Mouse (Mus musculus) left cerebral cortex, adult 8-10 months (tissue): ENCODE data around the gene Eef1a2. TPM values are rescaled to one million over a fixed set of nuclear protein-coding genes. Genes with fewer than 3 reads are reported as not detected.

Experiments
- DNase-seq, 2 experiments: peaks; one replicate each; pipeline ENCODE4 v3.0.0; 2022; ENCODE audit warnings: low spot score in 2 of 2
- total RNA-seq, 4 experiments: library from RNA; stranded (reverse); gene quantifications; 2 replicates each; pipeline ENCODE4 v1.2.4; 2022

The Eef1a2 gene
- total RNA-seq, 4 experiments from 2014 or later: 1,221 to 1,269 (median 1,259) TPM

GRCm38 (mm10) chr2:181134591-181135445 is 22.0 kb downstream of the Eef1a2 start, which contains the start of gene Kcnq2:
Gene Kcnq2, minus strand, starts transcription at chr2:181135300.
- no peak for DNase-seq

GRCm38 (mm10) chr2:181133837-181134590 is 22.8 kb downstream of the Eef1a2 start:
- DNase-seq: no peak

GRCm38 (mm10) chr2:181130245-181130644 is 26.6 kb downstream of the Eef1a2 start:
- DNase-seq: no peak

- DNase-seq: no peak
Observed at GRCm38 (mm10) chr2:181128963-181129362, 27.9 kb downstream of the Eef1a2 start.

GRCm38 (mm10) chr2:181127786-181128185 is 29.0 kb downstream of the Eef1a2 start:
- no peak for DNase-seq

GRCm38 (mm10) chr2:181125726-181126455 is 30.9 kb downstream of the Eef1a2 start:
- DNase-seq: no peak

GRCm38 (mm10) chr2:181122642-181123041 is 34.2 kb downstream of the Eef1a2 start:
- DNase-seq: no peak

- DNase-seq: no peak
Observed at GRCm38 (mm10) chr2:181120922-181121449, 35.8 kb downstream of the Eef1a2 start.

- peak; percentile 63 to 95 for DNase-seq
Observed at GRCm38 (mm10) chr2:181119952-181120351, 36.9 kb downstream of the Eef1a2 start.

GRCm38 (mm10) chr2:181116436-181116835 is 40.4 kb downstream of the Eef1a2 start:
- no peak for DNase-seq

- no peak for DNase-seq
Observed at GRCm38 (mm10) chr2:181115367-181115766, 41.4 kb downstream of the Eef1a2 start.

GRCm38 (mm10) chr2:181113762-181114361 is 43.0 kb downstream of the Eef1a2 start:
- DNase-seq: no peak

- DNase-seq: no peak
Observed at GRCm38 (mm10) chr2:181111665-181112064, 45.1 kb downstream of the Eef1a2 start.

- DNase-seq: no peak
Observed at GRCm38 (mm10) chr2:181104111-181104510, 52.7 kb downstream of the Eef1a2 start.

GRCm38 (mm10) chr2:181102161-181102560 is 54.7 kb downstream of the Eef1a2 start:
- DNase-seq: no peak

GRCm38 (mm10) chr2:181101626-181102025 is 55.2 kb downstream of the Eef1a2 start:
- DNase-seq: no peak

- no peak for DNase-seq
Observed at GRCm38 (mm10) chr2:181100087-181100486, 56.7 kb downstream of the Eef1a2 start.
